Mouse (Mus musculus) spleen, adult 2 months (tissue): ENCODE results near the gene Tbx1. TPM values are rescaled to one million over a fixed set of nuclear protein-coding genes. Genes with fewer than 3 reads are reported as not detected.

Source experiments
- DNase-seq, 2 experiments: peaks; one replicate each; pipeline versions ENCODE4 v3.0.0 to v3.0.0-alpha.2; 2012 to 2021; ENCODE audit warnings: low spot score in 2 of 2, low read depth in 1 of 2
- H3K27ac ChIP-seq: fragments of 200-500 bp; 2 replicates; pipeline ENCODE4 v1.5.1; 2012; ENCODE audit warnings: low read length, inconsistent platforms; ENCODE audit not compliant: insufficient read depth
- H3K27me3 ChIP-seq: fragments of 200-500 bp; 2 replicates; pipeline ENCODE4 v1.6.1; 2012; ENCODE audit warnings: mild to moderate bottlenecking, moderate library complexity, low read length, inconsistent platforms; ENCODE audit not compliant: control insufficient read depth, insufficient read depth
- H3K36me3 ChIP-seq: fragments of 200-500 bp; 2 replicates; pipeline ENCODE4 v1.6.1; 2012; ENCODE audit warnings: mild to moderate bottlenecking, low read length, inconsistent platforms; ENCODE audit not compliant: control insufficient read depth, insufficient read depth
- H3K4me1 ChIP-seq: fragments of 200-500 bp; 2 replicates; pipeline ENCODE4 v1.6.1; 2011; ENCODE audit warnings: inconsistent platforms; ENCODE audit not compliant: control insufficient read depth, insufficient read depth, insufficient read length
- H3K4me3 ChIP-seq: fragments of 200-500 bp; 2 replicates; pipeline ENCODE4 v1.5.1; 2011; ENCODE audit warnings: mild to moderate bottlenecking, inconsistent platforms; ENCODE audit not compliant: insufficient read depth, insufficient read length; ENCODE audit errors: extremely low read depth
- CTCF ChIP-seq: fragments of 200-500 bp; IDR thresholded peaks from 2 replicates; pipeline ENCODE4 v1.5.1; 2011; ENCODE audit warnings: mild to moderate bottlenecking, inconsistent platforms; ENCODE audit not compliant: insufficient read depth, insufficient read length, insufficient replicate concordance; ENCODE audit errors: extremely low read depth
- POLR2A ChIP-seq: fragments of 200-500 bp; IDR thresholded peaks from 2 replicates; pipeline ENCODE4 v1.6.1; 2011; ENCODE audit warnings: low read depth, low read length, inconsistent platforms
- WGBS: fragments of 180-500 bp; shearing (Covaris S2); methylation state at CpG from one replicate; pipeline ENCODE4 v1.1.7; 2018; 5-methylcytosine and 5-hydroxymethylcytosine counted together
- polyA plus RNA-seq: library from polyadenylated mRNA; depleted of rRNA; stranded (reverse); fragments of >200 nt; gene quantifications from 2 replicates; pipeline ENCODE4 v1.2.3, GENCODE M21; 2012

The Tbx1 gene
- polyA plus RNA-seq, 1 experiment, result 0.42 TPM

DNA sequence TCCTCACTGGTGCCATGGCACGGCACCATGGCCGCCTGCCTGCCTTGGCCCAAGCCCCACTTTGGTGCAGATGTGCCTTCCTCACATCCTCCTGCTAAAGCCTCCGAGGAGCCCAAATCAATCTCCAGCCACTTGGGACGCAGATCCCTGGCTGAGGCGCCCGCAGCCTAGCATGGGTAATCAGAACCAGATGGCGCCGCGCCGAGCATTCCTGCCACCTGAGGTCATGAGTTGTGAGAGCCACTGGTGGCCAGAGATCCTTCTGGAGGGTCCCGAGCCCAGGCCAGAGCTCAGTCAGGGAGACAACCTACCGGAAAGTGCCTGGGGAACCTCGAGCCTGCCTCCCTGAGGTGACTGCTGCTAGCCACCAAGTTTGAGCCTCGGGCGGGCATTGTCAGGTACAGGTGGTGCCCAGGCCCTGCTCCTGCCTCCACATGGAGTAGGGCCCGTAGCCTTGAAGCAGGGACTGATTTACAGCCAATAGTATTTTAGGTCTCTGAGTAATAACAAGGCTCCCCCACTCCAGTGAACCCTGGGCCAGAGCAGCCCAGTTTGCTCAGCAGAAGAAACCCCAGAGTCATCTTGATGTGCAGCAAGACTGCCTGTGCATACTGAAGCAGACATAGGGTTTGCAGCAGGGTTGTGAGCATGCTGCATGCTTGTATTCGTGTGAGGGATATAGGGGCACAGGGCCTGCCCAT is 35.1 kb downstream of the Tbx1 start:
- H3K4me1 ChIP-seq, result no peaks in the 10 kb centered on the region
- H3K27me3 ChIP-seq, result no peaks in the 10 kb centered on the region
- no peak overlapping the region for H3K4me3 ChIP-seq
- no peak for DNase-seq
- TF ChIP-seq CTCF (no peak), POLR2A (no peak)
- H3K27ac ChIP-seq, result no peak overlapping the region
- no peaks in the 10 kb centered on the region for H3K36me3 ChIP-seq
- 92% methylated on average over 17 of the region's 17 CpGs for WGBS

- H3K27me3 ChIP-seq, result no peaks in the 10 kb centered on the region
Observed at GRCm38 (mm10) chr16:18554721-18555120, 35.8 kb downstream of the Tbx1 start.

GRCm38 (mm10) chr16:18552106-18552710 is 38.3 kb downstream of the Tbx1 start:
- Histone ChIP-seq H3K36me3 (no peaks in the 10 kb centered on the region), H3K27ac (no peak overlapping the region), H3K4me1 (no peaks in the 10 kb centered on the region), H3K27me3 (no peaks in the 10 kb centered on the region), H3K4me3 (no peak overlapping the region)
- no peak for DNase-seq
- WGBS, result 90% methylated on average over 11 of the region's 11 CpGs
- no peak for TF ChIP-seq POLR2A
- TF ChIP-seq CTCF, result no peak

More at GRCm38 (mm10) chr16:18554721-18555120, 35.8 kb downstream of the Tbx1 start:
- 52% methylated on average over 2 of the region's 2 CpGs for WGBS
- TF ChIP-seq POLR2A (no peak), CTCF (no peak)
- no peaks in the 10 kb centered on the region for H3K4me1 ChIP-seq
- no peaks in the 10 kb centered on the region for H3K36me3 ChIP-seq
- DNase-seq, result no peak
- no peak overlapping the region for H3K27ac ChIP-seq
- no peak overlapping the region for H3K4me3 ChIP-seq

DNA sequence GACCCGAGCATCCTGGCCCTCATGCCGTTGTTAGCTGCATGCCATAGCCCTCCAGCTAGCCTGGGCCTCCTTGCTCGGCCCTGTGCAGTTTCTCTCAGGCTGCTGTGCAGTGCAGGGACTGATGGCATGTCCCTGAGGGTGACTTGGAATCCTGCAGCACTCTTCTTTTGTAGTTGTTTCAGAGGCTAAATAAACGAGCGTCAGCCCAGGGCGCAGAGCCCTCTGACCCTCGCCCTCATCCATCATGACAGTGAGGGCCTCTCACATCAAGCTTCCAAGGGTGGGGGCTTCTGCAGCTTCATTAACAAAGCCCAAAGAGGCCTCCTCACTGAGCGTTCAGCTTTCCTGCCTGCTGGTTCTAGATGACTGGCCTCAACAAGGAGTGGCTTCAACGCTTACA is 38.9 kb downstream of the Tbx1 start:
- Histone ChIP-seq H3K36me3 (no peaks in the 10 kb centered on the region), H3K27me3 (no peaks in the 10 kb centered on the region), H3K4me1 (no peaks in the 10 kb centered on the region), H3K4me3 (no peak overlapping the region), H3K27ac (no peak overlapping the region)
- WGBS, result 77% methylated on average over 9 of the region's 9 CpGs
- DNase-seq, result no peak
- TF ChIP-seq CTCF, result no peak
- no peak for TF ChIP-seq POLR2A

DNA sequence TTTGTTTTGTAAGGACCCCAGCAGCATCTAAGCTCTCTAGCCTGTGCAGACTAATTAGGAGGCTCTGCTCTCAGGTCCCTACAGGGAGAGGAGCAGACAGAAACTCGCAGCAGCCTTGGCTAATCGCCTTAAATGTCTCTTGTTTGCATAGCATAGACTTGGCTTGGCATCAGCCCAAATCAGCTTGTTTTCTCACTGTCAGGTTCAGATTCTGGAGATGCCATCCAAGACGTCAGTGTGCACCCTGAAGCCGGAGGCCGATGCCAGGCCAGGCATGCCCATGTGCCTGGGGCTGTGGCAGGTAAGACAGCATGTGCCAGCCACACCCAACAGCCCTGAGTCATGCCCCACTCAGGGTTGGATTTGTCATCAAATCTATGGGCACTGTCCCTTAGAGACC is 42.6 kb downstream of the Tbx1 start:
- Histone ChIP-seq H3K4me1 (no peaks in the 10 kb centered on the region), H3K27me3 (no peaks in the 10 kb centered on the region), H3K4me3 (no peak overlapping the region), H3K36me3 (no peaks in the 10 kb centered on the region), H3K27ac (no peak overlapping the region)
- WGBS, result 94% methylated on average over 5 of the region's 5 CpGs
- no peak for TF ChIP-seq POLR2A
- no peak for TF ChIP-seq CTCF
- no peak for DNase-seq

GRCm38 (mm10) chr16:18543151-18543829 is 47.2 kb downstream of the Tbx1 start:
- no peak overlapping the region for H3K27ac ChIP-seq
- DNase-seq, result no peak
- H3K4me1 ChIP-seq, result no peaks in the 10 kb centered on the region
- no peak overlapping the region for H3K4me3 ChIP-seq
- no peaks in the 10 kb centered on the region for H3K36me3 ChIP-seq
- 80% methylated on average over 8 of the region's 8 CpGs for WGBS
- no peaks in the 10 kb centered on the region for H3K27me3 ChIP-seq
- TF ChIP-seq POLR2A, result no peak
- TF ChIP-seq CTCF, result no peak
